Mouse (Mus musculus): ENCODE measurements around the gene Sowahc.

DNA sequence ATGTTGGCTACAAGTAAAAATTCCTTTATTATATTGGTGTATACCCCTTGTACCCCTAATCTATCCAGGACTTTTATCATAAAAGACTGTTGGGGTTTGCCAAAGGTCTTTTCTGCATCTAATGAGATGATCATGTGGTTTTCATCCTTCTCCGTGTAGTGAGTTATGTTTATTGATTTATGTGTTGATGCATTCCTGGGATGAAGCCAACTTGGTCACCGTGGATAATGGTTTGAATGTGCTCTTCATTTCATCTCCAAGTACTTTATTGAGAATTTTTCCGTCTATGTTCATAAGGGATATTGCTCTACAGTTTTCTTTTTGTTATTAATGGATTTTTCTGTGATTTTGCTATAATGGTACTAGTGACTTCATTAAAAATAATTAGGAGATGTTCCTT is 27.8 kb downstream of the Sowahc start:
- TF ChIP-seq CTCF (conservative IDR thresholded peaks at IDR 0.05; ENCODE audit: low read length) (no peak), POU5F1 (IDR thresholded peaks at IDR 0.05; ENCODE audit: borderline replicate concordance, low read length) (no peak), NANOG (IDR thresholded peaks at IDR 0.05; ENCODE audit: borderline replicate concordance, low read length) (no peak)

Measured in E14TG2a.4 (cell line).